11 mouse cellular contexts compared by ENCODE assay signal in the genomic region with DNA sequence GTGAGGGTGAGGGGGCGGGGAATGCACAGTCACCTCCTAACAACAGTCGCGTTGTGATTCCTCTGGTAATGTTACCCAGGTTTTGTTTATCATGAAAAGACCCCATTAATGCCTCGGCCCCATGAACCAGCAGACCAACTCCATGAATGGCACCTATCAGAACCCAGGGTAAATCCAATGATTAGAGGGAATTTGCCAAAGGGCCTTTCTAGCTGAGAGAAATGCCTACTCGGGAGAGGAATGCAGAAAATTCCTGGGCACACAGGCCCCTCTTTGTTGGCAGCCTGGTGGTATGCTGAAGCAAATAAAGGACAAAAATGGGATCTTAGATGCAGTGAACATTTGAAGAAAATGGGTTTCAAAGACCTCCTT. TPM values are rescaled to one million over a fixed set of nuclear protein-coding genes. Genes with fewer than 3 reads are reported as not detected.
DNase-seq lines count a peak whose midpoint lies in the region; ATAC-seq and TF ChIP-seq lines count a peak whose summit lies in the region.
"Had no signal": no experiment of that assay in that cellular context is flagged by ENCODE, and none has a peak within 500 bp of the region (broad histone marks: within the 10 kb centered on the region; RNA-seq: fewer than 3 reads in every experiment).

No protein-coding gene starts in this region.

- H3K4me2 ChIP-seq in kidney, embryonic 16.5 days (replicated peaks; ENCODE audit: low read depth, low read length): peak overlapping the region; percentile 38
- peak overlapping the region; percentile 16; the same call in 1 of the 2 replicates for H3K4me2 ChIP-seq in embryonic facial prominence, embryonic 13.5 days
- no peak overlapping the region for H3K4me2 ChIP-seq in hindbrain, embryonic 16.5 days (ENCODE audit: low read length)
- H3K4me2 ChIP-seq in midbrain, embryonic 16.5 days (ENCODE audit: low read length): no peak overlapping the region

- H3K4me3 ChIP-seq in kidney, embryonic 16.5 days (ENCODE audit: low read length): no peak overlapping the region
- H3K4me3 ChIP-seq in kidney, adult 2 months (ENCODE audit: insufficient read depth, low read depth, low read length): no peak overlapping the region
- no peak overlapping the region for H3K4me3 ChIP-seq in embryonic facial prominence, embryonic 13.5 days
- H3K4me3 ChIP-seq in hindbrain, embryonic 16.5 days (ENCODE audit: low read length): no peak overlapping the region
- no peak overlapping the region for H3K4me3 ChIP-seq in midbrain, embryonic 16.5 days (ENCODE audit: low read depth, low read length)
- H3K4me3 ChIP-seq: left cerebral cortex, adult 2 months had no signal

- peaks cover 13% of the 10 kb centered on the region; the same call in 1 of the 2 replicates for H3K36me3 ChIP-seq in kidney, embryonic 16.5 days (ENCODE audit: insufficient read depth, low read length)
- no peaks in the 10 kb centered on the region for H3K36me3 ChIP-seq in kidney, adult 2 months (ENCODE audit: control insufficient read depth, insufficient read depth, low read length)
- peaks cover 16% of the 10 kb centered on the region for H3K36me3 ChIP-seq in embryonic facial prominence, embryonic 13.5 days
- H3K36me3 ChIP-seq in hindbrain, embryonic 16.5 days (ENCODE audit: control insufficient read depth, insufficient read depth, low read length): no peaks in the 10 kb centered on the region; the same call in 1 of the 2 replicates
- no peaks in the 10 kb centered on the region for H3K36me3 ChIP-seq in midbrain, embryonic 16.5 days (ENCODE audit: control insufficient read depth, insufficient read depth, low read length)

- WGBS in kidney, embryonic 16.5 days: 27% methylated on average over 5 of the region's 5 CpGs
- WGBS in kidney, adult 2 months: 50% methylated on average over 5 of the region's 5 CpGs
- 18% methylated on average over 5 of the region's 5 CpGs for WGBS in embryonic facial prominence, embryonic 13.5 days
- WGBS in hindbrain, embryonic 16.5 days: 18% methylated on average over 5 of the region's 5 CpGs
- 22% methylated on average over 5 of the region's 5 CpGs for WGBS in midbrain, embryonic 16.5 days

- no peak for ATAC-seq in kidney, embryonic 16.5 days (ENCODE audit: low FRiP score, low TSS enrichment)
- ATAC-seq in embryonic facial prominence, embryonic 13.5 days (ENCODE audit: insufficient number of reproducible peaks, insufficient read depth, low FRiP score, low TSS enrichment, low read depth): no peak
- ATAC-seq in hindbrain, embryonic 16.5 days: no peak
- ATAC-seq in midbrain, embryonic 16.5 days: peak; percentile 47; the same call in 1 of the 2 replicates
- ATAC-seq in megakaryocyte, adult 5-6 weeks (ENCODE audit: poor library complexity, severe bottlenecking): no peak

- H3K9ac ChIP-seq in kidney, embryonic 16.5 days (replicated peaks; ENCODE audit: low read length): no peak overlapping the region; the same call in 1 of the 2 replicates
- no peak overlapping the region for H3K9ac ChIP-seq in embryonic facial prominence, embryonic 13.5 days
- no peak overlapping the region for H3K9ac ChIP-seq in hindbrain, embryonic 16.5 days (ENCODE audit: low read depth, low read length)
- H3K9ac ChIP-seq in midbrain, embryonic 16.5 days (ENCODE audit: low read depth, low read length): no peak overlapping the region

- peak overlapping the region; percentile 92 for H3K27ac ChIP-seq in kidney, embryonic 16.5 days (ENCODE audit: low read length)
- H3K27ac ChIP-seq in kidney, adult 2 months (ENCODE audit: insufficient read depth, low read depth, low read length): no peak overlapping the region
- H3K27ac ChIP-seq in embryonic facial prominence, embryonic 13.5 days: peak overlapping the region; percentile 85
- H3K27ac ChIP-seq in hindbrain, embryonic 16.5 days (ENCODE audit: low read depth, low read length): peak overlapping the region; percentile 20; the same call in 1 of the 2 replicates
- no peak overlapping the region for H3K27ac ChIP-seq in midbrain, embryonic 16.5 days (ENCODE audit: low read length)
- H3K27ac ChIP-seq: left cerebral cortex, adult 2 months had no signal

- no peaks in the 10 kb centered on the region for H3K27me3 ChIP-seq in kidney, embryonic 16.5 days (ENCODE audit: insufficient read depth, low read length)
- no peaks in the 10 kb centered on the region for H3K27me3 ChIP-seq in kidney, adult 2 months (replicated peaks; ENCODE audit: control insufficient read depth, insufficient read depth, low read length)
- H3K27me3 ChIP-seq in embryonic facial prominence, embryonic 13.5 days: no peaks in the 10 kb centered on the region
- H3K27me3 ChIP-seq in hindbrain, embryonic 16.5 days (replicated peaks; ENCODE audit: control insufficient read depth, insufficient read depth, low read length): no peaks in the 10 kb centered on the region
- H3K27me3 ChIP-seq in midbrain, embryonic 16.5 days (ENCODE audit: control insufficient read depth, insufficient read depth, low read depth, low read length): no peaks in the 10 kb centered on the region

- no peak for DNase-seq in kidney, adult 2 months
- DNase-seq in cerebellum, adult 11-12 months: no peak
- DNase-seq in adrenal gland, adult 8-10 months: no peak
- DNase-seq: adrenal gland, postnatal 25 days; heart, postnatal 4 days had no signal

- peaks cover 77% of the 10 kb centered on the region for H3K4me1 ChIP-seq in kidney, embryonic 16.5 days (ENCODE audit: insufficient read depth, low read length)
- H3K4me1 ChIP-seq in kidney, adult 2 months (ENCODE audit: control insufficient read depth, insufficient read depth, low read length): peaks cover 3% of the 10 kb centered on the region; the same call in 1 of the 2 replicates
- peaks cover 55% of the 10 kb centered on the region for H3K4me1 ChIP-seq in embryonic facial prominence, embryonic 13.5 days
- peaks cover 17% of the 10 kb centered on the region for H3K4me1 ChIP-seq in hindbrain, embryonic 16.5 days (ENCODE audit: control insufficient read depth, insufficient read depth, low read depth, low read length)
- H3K4me1 ChIP-seq in midbrain, embryonic 16.5 days (ENCODE audit: control insufficient read depth, insufficient read depth, low read length): peaks cover 17% of the 10 kb centered on the region

- H3K9me3 ChIP-seq in kidney, embryonic 16.5 days (ENCODE audit: low read length): no peaks in the 10 kb centered on the region
- no peaks in the 10 kb centered on the region for H3K9me3 ChIP-seq in embryonic facial prominence, embryonic 13.5 days
- H3K9me3 ChIP-seq in hindbrain, embryonic 16.5 days (ENCODE audit: control insufficient read depth, low read length): no peaks in the 10 kb centered on the region
- H3K9me3 ChIP-seq in midbrain, embryonic 16.5 days (replicated peaks; ENCODE audit: control insufficient read depth, low read length, poor library complexity, severe bottlenecking): no peaks in the 10 kb centered on the region

- no peak for TF ChIP-seq POLR2A in kidney, adult 2 months (IDR thresholded peaks at IDR 0.05; ENCODE audit: low read depth, low read length)

- TF ChIP-seq CTCF in kidney, adult 2 months (conservative IDR thresholded peaks at IDR 0.05; ENCODE audit: insufficient read depth, insufficient read length, low read depth, low read length): no peak

RNA-seq across cellular contexts. Expression of a gene that starts 59.2 kb away (rescaled TPM):
- polyA plus RNA-seq in kidney, embryonic 16.5 days (2015; fragmentation: Nextera tagmentation; extraction: Ambion mirVana): 15.4 and 21.2 TPM in 2 replicates
- 0.09 and 0.10 TPM in 2 replicates for polyA plus RNA-seq in kidney, adult 2 months (2012; rRNA removed)
- polyA plus RNA-seq in embryonic facial prominence, embryonic 13.5 days (2015; fragmentation: Nextera tagmentation; extraction: Ambion mirVana): 59.2 and 64.9 TPM in 2 replicates
- 1.6 and 2.1 TPM in 2 replicates for polyA plus RNA-seq in hindbrain, embryonic 16.5 days (2015; fragmentation: Nextera tagmentation; extraction: Ambion mirVana)
- polyA plus RNA-seq in midbrain, embryonic 16.5 days (2015; fragmentation: Nextera tagmentation; extraction: Ambion mirVana): 0.45 and 0.76 TPM in 2 replicates
- 0.42 and 0.48 TPM in 2 replicates for total RNA-seq in megakaryocyte, adult 5-6 weeks (2015)
- 0.15 TPM in 1 of 2 replicates, not detected in the other for total RNA-seq in megakaryocyte, adult 5-6 weeks (2017)
- total RNA-seq in adrenal gland, adult 8-10 months (2022): 1 to 10 TPM; 3.9 to 4.7 (median 4.3) TPM

Comparison
In these comparisons a context has a peak if more than half of its experiments do, and no peak if none do; other contexts are left out.
1. H3K27ac ChIP-seq: peak in kidney, embryonic 16.5 days (single experiment), embryonic facial prominence, embryonic 13.5 days (single experiment) and hindbrain, embryonic 16.5 days (single experiment); none in kidney, adult 2 months (single experiment) and midbrain, embryonic 16.5 days (single experiment).
2. H3K4me2 ChIP-seq: peak in kidney, embryonic 16.5 days (single experiment) and embryonic facial prominence, embryonic 13.5 days (single experiment); none in hindbrain, embryonic 16.5 days (single experiment) and midbrain, embryonic 16.5 days (single experiment).